Mouse (Mus musculus) midbrain, embryonic 10.5 days (tissue): Measurements from ENCODE around the gene Fnbp1. TPM values are rescaled to one million over a fixed set of nuclear protein-coding genes. Genes with fewer than 3 reads are reported as not detected.

Experiments
- DNase-seq: peaks from one replicate; pipeline ENCODE4 v3.0.0-alpha.2; 2017; ENCODE audit warnings: low spot score
- H3K27ac ChIP-seq: fragments of 300-500 bp; sonication (generic); replicated peaks from 2 replicates; pipeline ENCODE4 v1.5.1; 2016; ENCODE audit warnings: mild to moderate bottlenecking
- H3K27me3 ChIP-seq: fragments of 300-500 bp; sonication (generic); 2 replicates; pipeline ENCODE4 v1.6.1; 2016; ENCODE audit warnings: low read depth, mild to moderate bottlenecking; ENCODE audit not compliant: poor library complexity, severe bottlenecking
- H3K36me3 ChIP-seq: fragments of 300-500 bp; sonication (generic); 2 replicates; pipeline ENCODE4 v1.6.1; 2016; ENCODE audit warnings: mild to moderate bottlenecking, moderate library complexity
- H3K4me1 ChIP-seq: fragments of 300-500 bp; sonication (generic); 2 replicates; pipeline ENCODE4 v1.6.1; 2016
- H3K4me3 ChIP-seq: fragments of 300-500 bp; sonication (generic); 2 replicates; pipeline ENCODE4 v1.5.1; 2016; ENCODE audit warnings: mild to moderate bottlenecking, moderate library complexity
- H3K9me3 ChIP-seq: fragments of 300-500 bp; sonication (generic); replicated peaks from 2 replicates; pipeline ENCODE4 v1.6.1; 2016; ENCODE audit warnings: mild to moderate bottlenecking
- WGBS: fragments of 180-500 bp; shearing (Covaris S2); methylation state at CpG from one replicate; pipeline ENCODE4 v1.1.7; 2016; 5-methylcytosine and 5-hydroxymethylcytosine counted together
- polyA plus RNA-seq: library from polyadenylated mRNA; unstranded; fragments of >200 nt; fragmentation: Nextera tagmentation; extraction: Ambion mirVana; gene quantifications from 2 replicates; pipeline ENCODE4 v1.2.1, GENCODE M21; 2016

Fnbp1 gene
- polyA plus RNA-seq, 1 experiment from 2014 or later = 11.8 TPM

GRCm38 (mm10) chr2:31067696-31068245 lies 74.0 kb downstream of the Fnbp1 start:
- H3K4me3 ChIP-seq = 0 out of 2 replicates have a peak overlapping the region, but pooled peaks have one; percentile 21

GRCm38 (mm10) chr2:31067059-31067595 lies 74.7 kb downstream of the Fnbp1 start:
- Histone ChIP-seq H3K27me3 (no peaks in the 10 kb centered on the region), H3K4me1 (peaks cover 31% of the 10 kb centered on the region), H3K9me3 (0 out of 2 replicates have a peak, but pooled peaks cover 2% of the 10 kb centered on the region), H3K4me3 (no peak overlapping the region), H3K27ac (peak overlapping the region; percentile 91), H3K36me3 (peaks cover 4% of the 10 kb centered on the region; the same call in 1 of the 2 replicates)
- WGBS = 91% methylated on average over 13 of the region's 13 CpGs
- DNase-seq = no peak

More at GRCm38 (mm10) chr2:31067696-31068245, 74.0 kb downstream of the Fnbp1 start:
- Histone ChIP-seq H3K27me3 (no peaks in the 10 kb centered on the region), H3K27ac (peak overlapping the region; percentile 91), H3K36me3 (peaks cover 11% of the 10 kb centered on the region), H3K9me3 (peaks cover 8% of the 10 kb centered on the region; the same call in 1 of the 2 replicates), H3K4me1 (peaks cover 31% of the 10 kb centered on the region)
- no peak for DNase-seq
- 51% methylated on average over 7 of the region's 7 CpGs for WGBS

GRCm38 (mm10) chr2:31066019-31066789 lies 75.6 kb downstream of the Fnbp1 start:
- H3K9me3 ChIP-seq = no peaks in the 10 kb centered on the region
- H3K27me3 ChIP-seq = no peaks in the 10 kb centered on the region
- no peak for DNase-seq
- peak overlapping the region; percentile 91; the same call in 1 of the 2 replicates for H3K27ac ChIP-seq
- H3K36me3 ChIP-seq = no peaks in the 10 kb centered on the region
- 82% methylated on average over 11 of the region's 11 CpGs for WGBS
- no peak overlapping the region for H3K4me3 ChIP-seq
- peaks cover 31% of the 10 kb centered on the region for H3K4me1 ChIP-seq

GRCm38 (mm10) chr2:31061868-31062628 lies 79.8 kb downstream of the Fnbp1 start:
- WGBS = 91% methylated on average over 10 of the region's 10 CpGs
- H3K9me3 ChIP-seq = no peaks in the 10 kb centered on the region
- no peak overlapping the region for H3K4me3 ChIP-seq
- no peak overlapping the region for H3K27ac ChIP-seq
- DNase-seq = no peak
- H3K27me3 ChIP-seq = no peaks in the 10 kb centered on the region
- H3K36me3 ChIP-seq = peaks cover 10% of the 10 kb centered on the region
- peaks cover 6% of the 10 kb centered on the region for H3K4me1 ChIP-seq

GRCm38 (mm10) chr2:31060787-31061730 lies 80.7 kb downstream of the Fnbp1 start:
- no peak for DNase-seq
- no peaks in the 10 kb centered on the region for H3K9me3 ChIP-seq
- WGBS = 88% methylated on average over 28 of the region's 28 CpGs
- H3K4me3 ChIP-seq = no peak overlapping the region
- no peak overlapping the region; the same call in 1 of the 2 replicates for H3K27ac ChIP-seq
- peaks cover 2% of the 10 kb centered on the region; the same call in 1 of the 2 replicates for H3K4me1 ChIP-seq
- H3K27me3 ChIP-seq = no peaks in the 10 kb centered on the region
- peaks cover 20% of the 10 kb centered on the region for H3K36me3 ChIP-seq

- DNase-seq = no peak
- H3K27me3 ChIP-seq = no peaks in the 10 kb centered on the region
- H3K27ac ChIP-seq = no peak overlapping the region
- no peaks in the 10 kb centered on the region for H3K9me3 ChIP-seq
- H3K4me1 ChIP-seq = no peaks in the 10 kb centered on the region
- no peak overlapping the region for H3K4me3 ChIP-seq
- H3K36me3 ChIP-seq = peaks cover 28% of the 10 kb centered on the region
- 100% methylated on average over 1 of the region's 1 CpGs for WGBS
Measured at GRCm38 (mm10) chr2:31060271-31060670, 81.5 kb downstream of the Fnbp1 start.

GRCm38 (mm10) chr2:31058443-31058842 lies 83.4 kb downstream of the Fnbp1 start:
- WGBS = 85% methylated on average over 4 of the region's 4 CpGs
- Histone ChIP-seq H3K4me1 (no peaks in the 10 kb centered on the region), H3K36me3 (peaks cover 46% of the 10 kb centered on the region), H3K27ac (no peak overlapping the region), H3K9me3 (no peaks in the 10 kb centered on the region), H3K4me3 (no peak overlapping the region), H3K27me3 (no peaks in the 10 kb centered on the region)
- DNase-seq = no peak

GRCm38 (mm10) chr2:31057549-31058177 lies 84.1 kb downstream of the Fnbp1 start:
- Histone ChIP-seq H3K36me3 (peaks cover 53% of the 10 kb centered on the region), H3K4me1 (no peaks in the 10 kb centered on the region), H3K27ac (no peak overlapping the region), H3K9me3 (no peaks in the 10 kb centered on the region), H3K4me3 (no peak overlapping the region), H3K27me3 (no peaks in the 10 kb centered on the region)
- no peak for DNase-seq
- WGBS = 81% methylated on average over 6 of the region's 6 CpGs

GRCm38 (mm10) chr2:31056070-31056469 lies 85.7 kb downstream of the Fnbp1 start:
- Histone ChIP-seq H3K4me3 (no peak overlapping the region), H3K27me3 (no peaks in the 10 kb centered on the region), H3K36me3 (peaks cover 65% of the 10 kb centered on the region), H3K4me1 (no peaks in the 10 kb centered on the region), H3K27ac (no peak overlapping the region), H3K9me3 (no peaks in the 10 kb centered on the region)
- WGBS = 88% methylated on average over 3 of the region's 3 CpGs
- DNase-seq = no peak

GRCm38 (mm10) chr2:31053851-31054340 lies 87.9 kb downstream of the Fnbp1 start:
- H3K36me3 ChIP-seq = peaks cover 68% of the 10 kb centered on the region

GRCm38 (mm10) chr2:31053426-31053825 lies 88.4 kb downstream of the Fnbp1 start:
- no peak for DNase-seq
- 93% methylated on average over 13 of the region's 13 CpGs for WGBS
- no peak overlapping the region for H3K27ac ChIP-seq
- H3K27me3 ChIP-seq = no peaks in the 10 kb centered on the region
- no peaks in the 10 kb centered on the region for H3K9me3 ChIP-seq
- H3K36me3 ChIP-seq = peaks cover 65% of the 10 kb centered on the region
- no peaks in the 10 kb centered on the region for H3K4me1 ChIP-seq
- H3K4me3 ChIP-seq = no peak overlapping the region

More at GRCm38 (mm10) chr2:31053851-31054340, 87.9 kb downstream of the Fnbp1 start:
- H3K27ac ChIP-seq = no peak overlapping the region
- no peaks in the 10 kb centered on the region for H3K27me3 ChIP-seq
- no peaks in the 10 kb centered on the region for H3K4me1 ChIP-seq
- H3K4me3 ChIP-seq = no peak overlapping the region
- no peak for DNase-seq
- H3K9me3 ChIP-seq = no peaks in the 10 kb centered on the region
- WGBS = 93% methylated on average over 11 of the region's 11 CpGs
